Mouse (Mus musculus) cortical plate, adult 2 months (tissue): ENCODE measurements at regions not wholly inside any gene's neighbourhood (a gene's known extent, or its start where the extent isn't known, plus 50 kb on each side); places are given as distances from the start of the nearest gene placed in this dataset.

Source experiments
- CTCF ChIP-seq: fragments of 200-500 bp; IDR thresholded peaks from 2 replicates; pipeline ENCODE4 v1.5.1; 2011; ENCODE audit warnings: mild to moderate bottlenecking, control low read depth, low read length; ENCODE audit not compliant: insufficient read depth; ENCODE audit errors: extremely low read depth
- POLR2A ChIP-seq: fragments of 200-500 bp; IDR thresholded peaks from 2 replicates; pipeline ENCODE4 v1.6.1; 2011; ENCODE audit warnings: mild to moderate bottlenecking, low read length, control low read depth; ENCODE audit not compliant: insufficient read depth; ENCODE audit errors: extremely low read depth

GRCm38 (mm10) chr15:42107106-42107505 is 1972.9 kb downstream of the 9330182O14Rik start:
- no peak for TF ChIP-seq CTCF
- no peak for TF ChIP-seq POLR2A
